Mouse (Mus musculus): ENCODE measurements around the gene Cog4. TPM values are rescaled to one million over a fixed set of nuclear protein-coding genes. Genes with fewer than 3 reads are reported as not detected.
"Not testable (repeated sequence)": the region's sequence is repeated elsewhere in the genome, so short reads cannot be mapped to it uniquely, and the experiment has no call there.

Gene Cog4
- polyA plus RNA-seq, 1 experiment from 2014 or later = 49.3 TPM

GRCm38 (mm10) chr8:110888860-110889259 lies 42.5 kb downstream of the Cog4 start:
- DNase-seq (ENCODE audit: low spot score) = no peak

- no peak for DNase-seq (ENCODE audit: low spot score)
Measured at GRCm38 (mm10) chr8:110889904-110890470, 43.6 kb downstream of the Cog4 start.

GRCm38 (mm10) chr8:110892040-110892439 lies 45.6 kb downstream of the Cog4 start:
- DNase-seq (ENCODE audit: low spot score) = no peak

- no peak for DNase-seq (ENCODE audit: low spot score)
Measured at GRCm38 (mm10) chr8:110892913-110893312, 46.5 kb downstream of the Cog4 start.

- no peak for DNase-seq (ENCODE audit: low spot score)
Measured at GRCm38 (mm10) chr8:110894851-110895250, 48.5 kb downstream of the Cog4 start.

- no peak for DNase-seq (ENCODE audit: low spot score)
Measured at GRCm38 (mm10) chr8:110895254-110895653, 48.9 kb downstream of the Cog4 start.

- no peak for DNase-seq (ENCODE audit: low spot score)
Measured at GRCm38 (mm10) chr8:110895812-110896211, 49.4 kb downstream of the Cog4 start.

- DNase-seq (ENCODE audit: low spot score) = no peak
Measured at GRCm38 (mm10) chr8:110897495-110897894, 51.1 kb downstream of the Cog4 start.

GRCm38 (mm10) chr8:110901056-110901455 lies 54.7 kb downstream of the Cog4 start:
- no peak for DNase-seq (ENCODE audit: low spot score)

- DNase-seq (ENCODE audit: low spot score) = peak; percentile 86
Measured at GRCm38 (mm10) chr8:110901839-110902578, 55.6 kb downstream of the Cog4 start, which contains the start of gene Fuk. Gene Fuk, minus strand, starts transcription at chr8:110902488.

- DNase-seq (ENCODE audit: low spot score) = no peak
Measured at GRCm38 (mm10) chr8:110902579-110902965, 56.2 kb downstream of the Cog4 start.

GRCm38 (mm10) chr8:110905404-110905803 lies 59.0 kb downstream of the Cog4 start:
- no peak for DNase-seq (ENCODE audit: low spot score)

- DNase-seq (ENCODE audit: low spot score) = no peak
Measured at GRCm38 (mm10) chr8:110906682-110907081, 60.3 kb downstream of the Cog4 start.

GRCm38 (mm10) chr8:110909850-110910249 lies 63.5 kb downstream of the Cog4 start:
- not testable (repeated sequence) for DNase-seq (ENCODE audit: low spot score)

- DNase-seq (ENCODE audit: low spot score) = no peak
Measured at GRCm38 (mm10) chr8:110911576-110912570, 65.5 kb downstream of the Cog4 start.

GRCm38 (mm10) chr8:110917415-110917814 lies 71.0 kb downstream of the Cog4 start:
- DNase-seq (ENCODE audit: low spot score) = no peak

- no peak for DNase-seq (ENCODE audit: low spot score)
Measured at GRCm38 (mm10) chr8:110918027-110918426, 71.6 kb downstream of the Cog4 start.

GRCm38 (mm10) chr8:110918460-110918859 lies 72.1 kb downstream of the Cog4 start:
- DNase-seq (ENCODE audit: low spot score) = no peak

GRCm38 (mm10) chr8:110919341-110920031 lies 73.1 kb downstream of the Cog4 start, which contains the start of gene St3gal2:
Gene St3gal2, plus strand, starts transcription at chr8:110919922.
- peak; percentile 93 for DNase-seq (ENCODE audit: low spot score)

GRCm38 (mm10) chr8:110920032-110920772 lies 73.8 kb downstream of the Cog4 start:
- DNase-seq (ENCODE audit: low spot score) = no peak

All from thymus, postnatal 0 days (tissue).